Mouse (Mus musculus) ovary, adult 2 months (tissue): ENCODE results near the gene 1110057P08Rik. TPM values are rescaled to one million over a fixed set of nuclear protein-coding genes. Genes with fewer than 3 reads are reported as not detected.

Experiments
- polyA plus RNA-seq: library from polyadenylated mRNA; depleted of rRNA; stranded (reverse); fragments of >200 nt; gene quantifications from 2 replicates; pipeline ENCODE4 v1.2.3, GENCODE M21; 2012; rRNA removed

1110057P08Rik gene
- not detected in 2 replicates for polyA plus RNA-seq

GRCm38 (mm10) chr16:89174435-89174834, at the start of gene 1110057P08Rik:
TSS of gene 1110057P08Rik (plus strand) at chr16:89174735.

DNA sequence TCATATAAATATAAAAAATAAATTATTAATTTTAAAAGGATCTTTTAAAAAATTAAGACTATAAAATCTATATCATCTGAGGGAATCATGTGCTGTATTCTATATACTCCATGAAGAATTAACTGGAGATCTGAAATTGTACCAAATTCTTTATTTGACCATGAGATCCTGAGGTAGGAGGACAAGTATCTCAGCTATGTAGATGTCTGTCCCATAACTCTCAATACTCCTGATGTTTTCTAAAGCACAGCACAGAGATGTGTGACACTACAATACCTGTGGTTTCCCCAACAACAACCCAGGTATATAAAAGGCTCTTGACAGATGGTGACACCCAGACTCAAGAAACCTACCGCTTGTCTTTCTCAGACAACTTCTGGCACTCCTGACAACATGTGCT, 34.0 kb upstream of the 1110057P08Rik start, which contains the start of gene Gm6358:
Gm6358 (plus strand) TSS at position 301 of the 400 bp plus-strand sequence.

DNA sequence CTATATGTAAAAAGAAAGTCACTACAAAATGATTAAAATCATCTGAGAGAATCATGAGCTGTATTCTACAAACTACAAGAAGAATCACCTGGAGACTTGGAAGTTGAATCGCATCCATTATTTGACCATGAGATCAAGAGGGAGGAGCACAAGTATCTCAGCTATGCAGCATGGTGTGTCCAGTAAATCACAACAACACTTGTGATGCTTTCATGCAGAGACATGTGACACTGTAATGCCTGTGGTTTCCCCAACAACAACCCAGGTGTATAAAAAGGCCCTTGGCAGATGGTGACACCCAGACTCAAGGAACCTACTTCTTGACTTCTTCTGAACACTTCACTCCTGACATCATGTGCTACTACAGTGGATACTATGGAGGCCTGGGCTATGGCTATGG, 23.7 kb upstream of the 1110057P08Rik start, which contains the start of gene Gm10061:
Gm10061 (plus strand) TSS at position 301 of the 400 bp plus-strand sequence.

GRCm38 (mm10) chr16:89157652-89158051, 16.9 kb upstream of the 1110057P08Rik start, which contains the start of gene Gm9789:
TSS of gene Gm9789 (plus strand) at chr16:89157952.

DNA sequence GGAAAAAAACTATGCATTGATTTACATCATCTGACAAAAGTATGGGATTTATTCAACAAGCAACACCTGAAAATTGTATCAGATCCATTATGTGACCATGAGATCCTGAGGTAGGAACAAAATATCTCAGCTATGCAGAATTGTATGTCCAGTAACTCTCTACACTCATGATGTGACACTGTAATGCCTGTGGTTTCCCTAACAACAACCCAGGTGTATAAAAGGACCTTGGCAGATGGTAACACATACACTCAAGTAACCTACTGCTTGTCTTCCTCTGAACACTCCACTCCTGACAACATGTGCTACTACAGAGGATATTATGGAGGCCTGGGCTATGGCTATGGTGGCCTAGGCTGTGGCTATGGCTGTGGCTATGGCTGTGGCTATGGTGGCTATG, 5.3 kb upstream of the 1110057P08Rik start, which contains the start of gene Gm7735:
Gm7735 (plus strand) TSS at position 301 of the 400 bp plus-strand sequence.

DNA sequence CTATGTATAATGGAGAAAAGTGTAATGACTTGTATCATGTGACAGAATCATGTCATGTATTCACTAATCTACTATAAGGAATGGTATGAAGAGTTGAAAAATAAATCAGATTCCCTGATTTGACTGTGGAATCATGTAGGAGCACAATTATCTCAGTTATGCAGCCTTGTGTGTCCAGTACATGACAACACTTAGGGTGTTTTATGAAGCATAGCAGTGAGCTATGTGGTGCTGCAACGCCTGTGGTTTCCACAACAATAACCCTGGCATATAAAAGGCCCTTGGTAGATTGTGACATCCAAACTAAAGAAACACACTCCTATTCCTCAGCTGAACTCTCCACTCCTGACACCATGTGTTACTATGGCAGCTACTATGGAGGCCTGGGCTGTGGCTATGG, 31.0 kb downstream of the 1110057P08Rik start, which contains the start of gene Krtap20-2:
Krtap20-2 (plus strand) TSS at position 301 of the 400 bp plus-strand sequence.

Other genes starting within 250 kb of the 1110057P08Rik start
- not detected in 2 replicates for gene Krtap19-9b, start 242.5 kb upstream of the 1110057P08Rik start, polyA plus RNA-seq
- gene Krtap16-3, start 211.9 kb upstream of the 1110057P08Rik start, polyA plus RNA-seq: not detected in 2 replicates
- not detected in 2 replicates for gene Krtap22-2, start 164.0 kb upstream of the 1110057P08Rik start, polyA plus RNA-seq
- not detected in 2 replicates for gene Gm10229, start 159.5 kb upstream of the 1110057P08Rik start, polyA plus RNA-seq
- gene Krtap6-1, start 143.0 kb upstream of the 1110057P08Rik start, polyA plus RNA-seq: not detected in 2 replicates
- not detected in 2 replicates for gene Gm10228, start 133.3 kb upstream of the 1110057P08Rik start, polyA plus RNA-seq
- not detected in 2 replicates for gene Krtap6-5, start 126.9 kb upstream of the 1110057P08Rik start, polyA plus RNA-seq
- not detected in 2 replicates for gene 1110025L11Rik, start 110.7 kb upstream of the 1110057P08Rik start, polyA plus RNA-seq
- gene Krtap6-3, start 90.7 kb upstream of the 1110057P08Rik start, polyA plus RNA-seq: not detected in 2 replicates
- gene Gm6358, start 33.9 kb upstream of the 1110057P08Rik start, polyA plus RNA-seq: not detected in 2 replicates
- gene Gm10061, start 23.6 kb upstream of the 1110057P08Rik start, polyA plus RNA-seq: not detected in 2 replicates
- gene Gm9789, start 16.8 kb upstream of the 1110057P08Rik start, polyA plus RNA-seq: not detected in 2 replicates
- gene Gm7735, start 5.2 kb upstream of the 1110057P08Rik start, polyA plus RNA-seq: not detected in 2 replicates
- not detected in 2 replicates for gene Krtap20-2, start 31.1 kb downstream of the 1110057P08Rik start, polyA plus RNA-seq
- gene Krtap21-1, start 229.1 kb downstream of the 1110057P08Rik start, polyA plus RNA-seq: not detected in 2 replicates
- not detected in 2 replicates for gene Krtap6-2, start 245.4 kb downstream of the 1110057P08Rik start, polyA plus RNA-seq